Mouse (Mus musculus): ENCODE measurements around the gene Mdp1. TPM values are rescaled to one million over a fixed set of nuclear protein-coding genes. Genes with fewer than 3 reads are reported as not detected.
A peak's percentile ranks its signal among the peaks of the same experiment; 100 is the strongest.

The Mdp1 gene
- polyA plus RNA-seq, 1 experiment, result 46.8 TPM

DNA sequence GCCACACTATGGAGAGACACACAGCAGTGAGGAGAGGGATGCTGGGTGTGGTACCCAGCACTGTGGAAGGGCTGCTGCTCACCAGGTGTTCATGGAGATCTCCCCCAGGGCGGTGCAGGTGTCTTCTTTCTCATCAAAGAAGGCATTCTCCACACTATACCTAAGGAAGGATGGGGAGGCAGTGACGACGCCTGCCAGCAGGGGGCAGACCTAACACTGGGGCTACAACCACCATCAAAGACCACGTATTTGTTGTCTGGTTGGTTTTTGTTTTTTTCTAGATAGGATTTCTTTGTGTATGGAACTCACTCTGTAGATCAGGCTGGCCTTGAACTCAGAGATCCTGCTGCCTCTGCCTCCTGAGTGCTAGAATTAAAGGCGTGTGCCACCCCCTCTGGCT is 31.0 kb downstream of the Mdp1 start:
- TF ChIP-seq POLR2A (IDR thresholded peaks at IDR 0.05; ENCODE audit: extremely low read depth, insufficient read depth, low read length) (no peak), CTCF (IDR thresholded peaks at IDR 0.05; ENCODE audit: extremely low read depth, insufficient read depth, low read length) (peak; percentile 68)
- Histone ChIP-seq H3K4me1 (ENCODE audit: control insufficient read depth, insufficient read depth, low read length) (no peaks in the 10 kb centered on the region), H3K4me3 (ENCODE audit: insufficient read depth, low read length) (no peak overlapping the region), H3K27ac (ENCODE audit: insufficient read depth, low read length) (no peak overlapping the region)

DNA sequence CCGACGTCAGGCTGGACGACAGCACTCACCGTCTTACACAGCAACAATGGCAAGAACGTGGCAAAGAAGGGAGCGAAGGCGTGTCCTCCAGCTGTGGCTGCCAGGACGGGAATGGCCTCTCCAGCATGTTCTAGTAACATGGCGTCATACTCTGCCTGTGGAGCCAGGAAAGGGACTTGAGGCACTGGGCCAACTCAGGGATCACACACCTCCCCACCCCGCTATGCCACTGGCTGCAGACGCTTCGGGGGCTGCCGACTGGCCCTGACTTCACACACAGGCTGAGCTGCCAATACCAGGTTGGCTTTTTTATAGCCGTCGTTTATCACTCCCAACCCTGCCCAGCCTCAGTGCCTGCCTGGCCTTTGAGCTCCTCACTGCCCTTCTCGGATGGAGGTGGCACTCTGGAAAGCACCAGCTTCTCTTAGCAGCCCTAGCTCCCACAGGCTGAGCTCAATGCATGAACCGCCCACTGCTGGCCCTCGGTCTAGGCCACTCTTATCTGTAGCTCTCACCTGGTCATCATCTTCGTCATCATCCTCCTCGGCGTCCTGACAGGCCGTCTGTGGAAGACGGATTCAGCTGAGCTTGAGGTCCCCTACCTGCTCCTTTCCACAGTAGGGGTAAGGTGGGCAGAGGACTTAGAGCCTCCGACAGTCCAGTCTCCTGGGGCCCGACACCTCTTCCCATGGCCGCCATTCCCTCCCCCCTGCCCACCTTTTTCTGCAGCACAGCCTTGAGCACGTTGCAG is 32.1 kb downstream of the Mdp1 start:
- no peak overlapping the region for H3K27ac ChIP-seq (ENCODE audit: insufficient read depth, low read length)
- TF ChIP-seq CTCF (IDR thresholded peaks at IDR 0.05; ENCODE audit: extremely low read depth, insufficient read depth, low read length), result no peak
- no peak for TF ChIP-seq POLR2A (IDR thresholded peaks at IDR 0.05; ENCODE audit: extremely low read depth, insufficient read depth, low read length)
- H3K4me1 ChIP-seq (ENCODE audit: control insufficient read depth, insufficient read depth, low read length), result no peaks in the 10 kb centered on the region
- no peak overlapping the region for H3K4me3 ChIP-seq (ENCODE audit: insufficient read depth, low read length)

DNA sequence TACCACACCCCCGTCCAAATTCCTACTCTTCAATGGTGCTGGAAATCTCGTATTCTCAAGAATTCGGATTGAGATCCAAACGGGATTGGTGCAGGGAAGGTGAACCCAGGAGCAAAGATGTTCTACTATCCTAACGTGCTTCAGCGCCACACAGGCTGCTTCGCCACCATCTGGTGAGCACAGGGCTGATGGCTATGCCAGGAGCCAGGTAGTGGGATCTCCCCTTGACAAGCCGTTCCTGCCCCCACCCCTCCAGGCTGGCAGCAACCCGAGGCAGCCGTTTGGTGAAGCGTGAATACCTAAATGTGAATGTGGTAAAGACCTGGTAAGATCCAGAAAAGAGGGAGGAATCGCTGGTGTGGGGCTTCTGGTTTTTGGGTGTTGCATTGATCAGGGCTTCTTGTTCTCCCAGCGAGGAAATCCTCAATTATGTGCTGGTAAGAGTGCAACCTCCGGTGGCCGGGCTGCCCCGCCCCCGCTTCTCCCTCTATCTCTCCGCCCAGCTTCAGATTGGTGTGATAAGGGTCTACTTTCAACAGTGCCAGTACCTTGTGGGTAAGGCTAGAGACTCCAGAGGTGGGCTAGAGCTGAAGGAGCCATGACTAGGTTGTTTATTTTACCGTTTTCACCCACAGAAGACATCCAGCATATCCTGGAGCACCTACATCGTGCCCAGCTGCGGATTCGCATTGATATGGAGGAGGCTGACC is 41.7 kb downstream of the Mdp1 start:
- no peak for TF ChIP-seq POLR2A (IDR thresholded peaks at IDR 0.05; ENCODE audit: extremely low read depth, insufficient read depth, low read length)
- no peak for TF ChIP-seq CTCF (IDR thresholded peaks at IDR 0.05; ENCODE audit: extremely low read depth, insufficient read depth, low read length)
- Histone ChIP-seq H3K4me1 (ENCODE audit: control insufficient read depth, insufficient read depth, low read length) (no peaks in the 10 kb centered on the region), H3K4me3 (ENCODE audit: insufficient read depth, low read length) (no peak overlapping the region), H3K27ac (ENCODE audit: insufficient read depth, low read length) (no peak overlapping the region)

DNA sequence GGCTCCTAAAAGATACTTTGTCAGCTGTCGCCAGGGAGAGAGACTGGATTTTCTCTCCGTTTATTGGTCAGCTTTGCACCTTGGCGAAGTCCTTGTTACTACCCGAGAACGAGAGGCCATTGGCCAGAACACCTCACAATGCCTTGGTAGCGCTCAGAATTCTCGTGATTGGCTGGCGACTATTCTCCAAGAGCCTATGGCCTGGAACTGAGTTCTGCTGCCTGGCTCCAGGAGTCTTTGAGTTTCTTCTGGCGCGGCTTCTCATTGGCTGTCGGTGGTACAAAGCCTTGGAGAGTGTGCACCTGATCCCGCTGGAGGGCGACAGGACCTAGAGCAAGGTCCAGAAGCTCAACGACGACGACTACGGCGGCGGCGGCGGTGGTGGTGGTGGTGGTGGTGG is 42.5 kb downstream of the Mdp1 start, which contains the start of gene Rec8:
Rec8 (plus strand) TSS at position 216 of the 400 bp plus-strand sequence.
- TF ChIP-seq POLR2A (IDR thresholded peaks at IDR 0.05; ENCODE audit: extremely low read depth, insufficient read depth, low read length) (no peak), CTCF (IDR thresholded peaks at IDR 0.05; ENCODE audit: extremely low read depth, insufficient read depth, low read length) (no peak)
- Histone ChIP-seq H3K4me1 (ENCODE audit: control insufficient read depth, insufficient read depth, low read length) (no peaks in the 10 kb centered on the region), H3K4me3 (ENCODE audit: insufficient read depth, low read length) (no peak within 1 kb of the TSS), H3K27ac (ENCODE audit: insufficient read depth, low read length) (no peak within 1 kb of the TSS)

DNA sequence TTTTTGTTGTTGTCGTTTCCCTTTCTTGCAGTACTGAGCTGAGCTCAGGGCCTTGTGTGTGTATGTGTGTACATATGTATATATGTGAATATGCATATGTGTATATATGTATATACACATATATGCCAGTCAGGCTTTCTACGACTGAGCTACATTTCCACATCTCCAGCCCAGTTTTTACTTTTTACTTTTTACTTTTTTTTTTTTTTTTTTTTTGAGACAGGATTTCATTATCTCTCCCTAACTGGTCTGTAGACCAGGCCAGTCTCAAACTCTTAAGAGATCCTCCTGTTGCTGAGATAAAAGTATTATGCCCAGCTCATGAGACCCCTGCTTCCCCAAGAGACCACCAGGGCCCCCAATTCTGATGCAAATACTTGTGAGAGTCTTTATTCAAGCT is 43.5 kb downstream of the Mdp1 start:
- Histone ChIP-seq H3K4me1 (ENCODE audit: control insufficient read depth, insufficient read depth, low read length) (no peaks in the 10 kb centered on the region), H3K27ac (ENCODE audit: insufficient read depth, low read length) (no peak overlapping the region), H3K4me3 (ENCODE audit: insufficient read depth, low read length) (no peak overlapping the region)
- no peak for TF ChIP-seq POLR2A (IDR thresholded peaks at IDR 0.05; ENCODE audit: extremely low read depth, insufficient read depth, low read length)
- TF ChIP-seq CTCF (IDR thresholded peaks at IDR 0.05; ENCODE audit: extremely low read depth, insufficient read depth, low read length), result no peak

DNA sequence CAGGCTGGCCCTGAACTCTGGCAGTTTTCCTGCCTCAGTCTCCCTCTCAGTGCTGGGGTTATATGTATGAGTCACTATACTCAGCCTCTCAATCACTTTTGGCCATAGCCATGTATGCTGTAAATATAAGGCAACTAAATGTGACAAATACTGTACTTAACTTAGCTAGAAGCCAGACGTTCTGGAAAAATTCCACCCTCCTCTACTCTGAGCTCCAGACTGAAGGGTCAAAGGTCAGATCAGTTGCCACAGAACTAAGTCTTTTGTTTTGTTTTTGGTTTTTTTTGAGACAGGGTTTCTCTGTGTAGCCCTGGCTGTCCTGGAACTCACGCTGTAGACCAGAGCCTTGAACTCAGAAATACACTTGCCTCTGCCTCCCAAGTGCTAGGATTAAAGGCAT is 44.4 kb downstream of the Mdp1 start:
- no peak overlapping the region for H3K27ac ChIP-seq (ENCODE audit: insufficient read depth, low read length)
- TF ChIP-seq POLR2A (IDR thresholded peaks at IDR 0.05; ENCODE audit: extremely low read depth, insufficient read depth, low read length), result no peak
- no peak for TF ChIP-seq CTCF (IDR thresholded peaks at IDR 0.05; ENCODE audit: extremely low read depth, insufficient read depth, low read length)
- no peak overlapping the region for H3K4me3 ChIP-seq (ENCODE audit: insufficient read depth, low read length)
- no peaks in the 10 kb centered on the region for H3K4me1 ChIP-seq (ENCODE audit: control insufficient read depth, insufficient read depth, low read length)

DNA sequence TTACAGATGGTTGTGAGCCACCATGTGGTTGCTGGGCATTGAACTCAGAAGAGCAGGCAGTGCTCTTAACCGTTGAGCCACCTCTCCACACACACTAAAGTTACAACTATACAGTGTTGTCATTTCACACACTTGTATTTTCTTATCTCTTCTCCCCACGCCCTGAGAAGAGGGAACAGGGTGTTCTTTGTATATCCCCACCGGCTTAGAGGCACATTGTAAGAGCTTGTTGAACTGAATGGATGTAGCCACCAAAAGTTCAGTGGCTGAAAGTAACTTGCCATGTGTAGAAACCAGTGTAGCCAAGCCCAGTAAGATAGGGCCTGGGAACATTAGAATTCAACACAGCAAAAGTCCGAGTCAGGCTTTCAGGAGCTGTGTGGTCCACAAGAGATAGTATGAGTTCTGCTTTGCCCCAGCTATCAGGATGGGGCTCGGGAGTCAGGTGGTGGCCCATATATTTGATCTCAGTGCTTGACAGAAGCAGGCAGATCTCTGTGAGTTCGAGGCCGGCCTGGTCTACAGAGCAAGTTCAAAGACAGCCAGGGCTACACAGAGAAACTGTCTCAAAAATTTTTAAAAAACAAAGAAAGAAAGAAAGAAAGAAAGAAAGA is 45.6 kb downstream of the Mdp1 start:
- no peak overlapping the region for H3K4me3 ChIP-seq (ENCODE audit: insufficient read depth, low read length)
- no peaks in the 10 kb centered on the region for H3K4me1 ChIP-seq (ENCODE audit: control insufficient read depth, insufficient read depth, low read length)
- H3K27ac ChIP-seq (ENCODE audit: insufficient read depth, low read length), result no peak overlapping the region
- TF ChIP-seq POLR2A (IDR thresholded peaks at IDR 0.05; ENCODE audit: extremely low read depth, insufficient read depth, low read length) (no peak), CTCF (IDR thresholded peaks at IDR 0.05; ENCODE audit: extremely low read depth, insufficient read depth, low read length) (no peak)

DNA sequence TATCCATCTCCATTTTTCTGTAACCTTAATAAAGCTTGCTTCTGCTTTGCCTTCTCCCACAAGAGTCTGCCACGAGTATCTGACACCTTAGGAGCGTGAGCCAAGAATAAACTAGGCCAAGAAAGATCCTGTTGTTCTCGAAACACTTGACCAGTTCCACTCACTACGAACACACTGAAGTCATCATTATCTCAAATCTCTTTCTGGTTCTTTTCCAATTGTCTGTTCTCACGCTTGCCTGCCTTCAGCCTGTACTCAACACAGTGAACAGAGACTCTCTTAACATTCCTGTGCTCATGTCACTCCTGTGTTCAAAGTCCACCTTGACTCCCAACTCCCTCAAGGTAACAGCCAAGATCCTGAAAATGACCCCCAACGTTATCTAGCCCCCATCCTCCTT is 47.0 kb downstream of the Mdp1 start:
- Histone ChIP-seq H3K4me1 (ENCODE audit: control insufficient read depth, insufficient read depth, low read length) (no peaks in the 10 kb centered on the region), H3K4me3 (ENCODE audit: insufficient read depth, low read length) (no peak overlapping the region), H3K27ac (ENCODE audit: insufficient read depth, low read length) (no peak overlapping the region)
- TF ChIP-seq CTCF (IDR thresholded peaks at IDR 0.05; ENCODE audit: extremely low read depth, insufficient read depth, low read length), result no peak
- no peak for TF ChIP-seq POLR2A (IDR thresholded peaks at IDR 0.05; ENCODE audit: extremely low read depth, insufficient read depth, low read length)

DNA sequence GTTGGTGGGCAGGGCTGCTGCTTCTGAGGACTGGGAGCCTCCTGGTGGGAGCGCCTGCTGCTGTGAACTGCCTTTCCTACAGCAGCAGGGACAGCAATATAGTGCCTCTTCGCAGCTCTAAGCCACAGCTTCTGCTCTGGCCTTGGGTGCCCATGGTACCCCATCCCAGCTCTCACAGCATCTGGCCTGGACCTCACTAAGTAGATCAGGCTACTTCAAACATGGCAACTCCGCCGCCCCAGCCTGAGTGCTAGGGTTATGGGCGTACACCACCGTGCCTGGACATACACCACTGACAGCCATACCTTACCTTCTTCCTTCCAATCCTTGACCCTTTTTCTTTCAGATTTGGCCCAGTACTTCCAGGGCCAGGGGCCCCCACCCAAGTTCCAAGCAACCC is 52.0 kb downstream of the Mdp1 start:
- no peak for TF ChIP-seq CTCF (IDR thresholded peaks at IDR 0.05; ENCODE audit: extremely low read depth, insufficient read depth, low read length)
- TF ChIP-seq POLR2A (IDR thresholded peaks at IDR 0.05; ENCODE audit: extremely low read depth, insufficient read depth, low read length), result no peak
- no peak overlapping the region for H3K4me3 ChIP-seq (ENCODE audit: insufficient read depth, low read length)
- no peak overlapping the region for H3K27ac ChIP-seq (ENCODE audit: insufficient read depth, low read length)
- H3K4me1 ChIP-seq (ENCODE audit: control insufficient read depth, insufficient read depth, low read length), result no peaks in the 10 kb centered on the region

Other genes with a start within 250 kb of the Mdp1 start
- 14.3 and 16.0 TPM in 2 replicates for gene Dhrs4, start 181.8 kb downstream of the Mdp1 start, polyA plus RNA-seq (2012; rRNA removed)
- 56.0 and 63.7 TPM in 2 replicates for gene Carmil3, start 169.9 kb downstream of the Mdp1 start, polyA plus RNA-seq (2012; rRNA removed)
- 195 and 268 TPM in 2 replicates for gene Cpne6, start 150.1 kb downstream of the Mdp1 start, polyA plus RNA-seq (2012; rRNA removed)
- 0.21 and 0.66 TPM in 2 replicates for gene Nrl, start 135.5 kb downstream of the Mdp1 start, polyA plus RNA-seq (2012; rRNA removed)
- 27.2 and 35.7 TPM in 2 replicates for gene Pck2, start 120.2 kb downstream of the Mdp1 start, polyA plus RNA-seq (2012; rRNA removed)
- 94.6 and 110 TPM in 2 replicates for gene Dcaf11, start 100.5 kb downstream of the Mdp1 start, polyA plus RNA-seq (2012; rRNA removed)
- gene A730061H03Rik, start 100.1 kb downstream of the Mdp1 start, polyA plus RNA-seq (2012; rRNA removed), result 0.86 and 1.7 TPM in 2 replicates
- not detected in 2 replicates for gene Fitm1, start 84.9 kb downstream of the Mdp1 start, polyA plus RNA-seq (2012; rRNA removed)
- gene Psme1, start 82.4 kb downstream of the Mdp1 start, polyA plus RNA-seq (2012; rRNA removed), result 50.2 and 61.4 TPM in 2 replicates
- gene Emc9, start 75.2 kb downstream of the Mdp1 start, polyA plus RNA-seq (2012; rRNA removed), result 51.9 and 55.3 TPM in 2 replicates
- gene Psme2, start 69.4 kb downstream of the Mdp1 start, polyA plus RNA-seq (2012; rRNA removed), result 37.3 and 44.5 TPM in 2 replicates
- gene Rnf31, start 68.8 kb downstream of the Mdp1 start, polyA plus RNA-seq (2012; rRNA removed), result 22.5 and 24.7 TPM in 2 replicates
- gene Irf9, start 56.9 kb downstream of the Mdp1 start, polyA plus RNA-seq (2012; rRNA removed), result 18.2 and 21.2 TPM in 2 replicates
- gene Rec8, start 42.5 kb downstream of the Mdp1 start, polyA plus RNA-seq (2012; rRNA removed), result 5.0 and 5.8 TPM in 2 replicates
- gene Ipo4, start 24.6 kb downstream of the Mdp1 start, polyA plus RNA-seq (2012; rRNA removed), result 152 and 165 TPM in 2 replicates
- 6.5 and 6.6 TPM in 2 replicates for gene Gm49378, start 22.6 kb downstream of the Mdp1 start, polyA plus RNA-seq (2012; rRNA removed)
- gene Tm9sf1, start 16.7 kb downstream of the Mdp1 start, polyA plus RNA-seq (2012; rRNA removed), result 30.8 and 33.7 TPM in 2 replicates
- gene Tssk4, start 10.3 kb downstream of the Mdp1 start, polyA plus RNA-seq (2012; rRNA removed), result 0.79 and 1.0 TPM in 2 replicates
- 31.4 and 35.1 TPM in 2 replicates for gene Gmpr2, start 11.4 kb upstream of the Mdp1 start, polyA plus RNA-seq (2012; rRNA removed)
- 346 and 353 TPM in 2 replicates for gene Nedd8, start 11.6 kb upstream of the Mdp1 start, polyA plus RNA-seq (2012; rRNA removed)
- 16.1 and 18.7 TPM in 2 replicates for gene Tinf2, start 21.3 kb upstream of the Mdp1 start, polyA plus RNA-seq (2012; rRNA removed)
- gene Tgm1, start 53.4 kb upstream of the Mdp1 start, polyA plus RNA-seq (2012; rRNA removed), result 0.04 and 0.08 TPM in 2 replicates
- gene Rabggta, start 61.8 kb upstream of the Mdp1 start, polyA plus RNA-seq (2012; rRNA removed), result 64.7 and 67.9 TPM in 2 replicates
- 117 TPM in 2 replicates for gene Dhrs1, start 85.2 kb upstream of the Mdp1 start, polyA plus RNA-seq (2012; rRNA removed)
- gene Nop9, start 85.2 kb upstream of the Mdp1 start, polyA plus RNA-seq (2012; rRNA removed), result 9.1 and 9.2 TPM in 2 replicates
- gene Cideb, start 98.0 kb upstream of the Mdp1 start, polyA plus RNA-seq (2012; rRNA removed), result 16.9 and 18.2 TPM in 2 replicates
- 0.15 and 0.17 TPM in 2 replicates for gene Ltb4r2, start 100.9 kb upstream of the Mdp1 start, polyA plus RNA-seq (2012; rRNA removed)
- 0.25 and 0.45 TPM in 2 replicates for gene Ltb4r1, start 105.5 kb upstream of the Mdp1 start, polyA plus RNA-seq (2012; rRNA removed)
- gene Adcy4, start 123.6 kb upstream of the Mdp1 start, polyA plus RNA-seq (2012; rRNA removed), result 3.4 and 4.4 TPM in 2 replicates
- gene Ripk3, start 128.4 kb upstream of the Mdp1 start, polyA plus RNA-seq (2012; rRNA removed), result 0.66 and 1.0 TPM in 2 replicates
- gene Nfatc4, start 162.6 kb upstream of the Mdp1 start, polyA plus RNA-seq (2012; rRNA removed), result 1.8 and 2.0 TPM in 2 replicates
- 2.6 and 2.8 TPM in 2 replicates for gene Nynrin, start 193.5 kb upstream of the Mdp1 start, polyA plus RNA-seq (2012; rRNA removed)
- gene Cbln3, start 223.9 kb upstream of the Mdp1 start, polyA plus RNA-seq (2012; rRNA removed), result 0.42 and 0.68 TPM in 2 replicates
- gene Khnyn, start 224.4 kb upstream of the Mdp1 start, polyA plus RNA-seq (2012; rRNA removed), result 11.4 TPM in 2 replicates
- gene Sdr39u1, start 239.8 kb upstream of the Mdp1 start, polyA plus RNA-seq (2012; rRNA removed), result 147 and 150 TPM in 2 replicates